Mouse (Mus musculus) forebrain, embryonic 16.5 days (tissue): ENCODE measurements at regions not wholly inside any gene's neighbourhood (a gene's known extent, or its start where the extent isn't known, plus 50 kb on each side); places are given as distances from the start of the nearest gene placed in this dataset.

Experiments used
- ATAC-seq: fragments of 200-750 bp; cut with Nextera tagmentation; 2 replicates; pipeline ENCODE4 v1.8.0; 2017; ENCODE audit warnings: mild to moderate bottlenecking, moderate library complexity
- H3K27ac ChIP-seq: fragments of 300-500 bp; sonication (generic); 2 replicates; pipeline ENCODE4 v1.5.1; 2014; ENCODE audit warnings: low read length, control low read depth
- H3K27me3 ChIP-seq: fragments of 300-500 bp; sonication (generic); replicated peaks from 2 replicates; pipeline ENCODE4 v1.6.1; 2014; ENCODE audit warnings: low read length; ENCODE audit not compliant: control insufficient read depth, insufficient read depth
- H3K36me3 ChIP-seq: fragments of 300-500 bp; sonication (generic); 2 replicates; pipeline ENCODE4 v1.6.1; 2014; ENCODE audit not compliant: control insufficient read depth, insufficient read depth
- H3K4me1 ChIP-seq: fragments of 300-500 bp; sonication (generic); replicated peaks from 2 replicates; pipeline ENCODE4 v1.6.1; 2014; ENCODE audit warnings: low read length; ENCODE audit not compliant: control insufficient read depth, insufficient read depth
- H3K4me2 ChIP-seq: fragments of 300-500 bp; sonication (generic); 2 replicates; pipeline ENCODE4 v1.6.1; 2014; ENCODE audit warnings: mild to moderate bottlenecking, low read length, control low read depth
- H3K4me3 ChIP-seq: fragments of 300-500 bp; sonication (generic); replicated peaks from 2 replicates; pipeline ENCODE4 v1.5.1; 2014; ENCODE audit warnings: mild to moderate bottlenecking, low read length, control low read depth
- H3K9ac ChIP-seq: fragments of 300-500 bp; sonication (generic); replicated peaks from 2 replicates; pipeline ENCODE4 v1.6.1; 2014; ENCODE audit warnings: low read depth, low read length, control low read depth
- H3K9me3 ChIP-seq: fragments of 300-500 bp; sonication (generic); 2 replicates; pipeline ENCODE4 v1.6.1; 2016; ENCODE audit warnings: low read length; ENCODE audit not compliant: control insufficient read depth
- WGBS: fragments of 180-500 bp; shearing (Covaris S2); extraction: QIAGEN DNeasy Blood & Tissue Kit; methylation state at CpG from one replicate; pipeline ENCODE4 v1.1.7; 2014; 5-methylcytosine and 5-hydroxymethylcytosine counted together

- no peak overlapping the region for H3K27ac ChIP-seq
- H3K9ac ChIP-seq: no peak overlapping the region
- no peaks in the 10 kb centered on the region for H3K4me1 ChIP-seq
- WGBS: 94% methylated on average over 2 of the region's 2 CpGs
- H3K4me3 ChIP-seq: no peak overlapping the region
- no peak overlapping the region for H3K4me2 ChIP-seq
- H3K27me3 ChIP-seq: no peaks in the 10 kb centered on the region
- ATAC-seq: no peak
- H3K36me3 ChIP-seq: no peaks in the 10 kb centered on the region
- H3K9me3 ChIP-seq: no peaks in the 10 kb centered on the region
Observed at GRCm38 (mm10) chr2:159826417-159826816, 507.5 kb downstream of the Gm826 start.

- WGBS: 76% methylated on average over 2 of the region's 2 CpGs
- H3K4me3 ChIP-seq: no peak overlapping the region
- no peaks in the 10 kb centered on the region for H3K4me1 ChIP-seq
- no peaks in the 10 kb centered on the region for H3K27me3 ChIP-seq
- ATAC-seq: no peak
- H3K27ac ChIP-seq: no peak overlapping the region
- no peaks in the 10 kb centered on the region for H3K9me3 ChIP-seq
- H3K4me2 ChIP-seq: no peak overlapping the region
- no peak overlapping the region for H3K9ac ChIP-seq
- H3K36me3 ChIP-seq: no peaks in the 10 kb centered on the region
Observed at GRCm38 (mm10) chr2:159818556-159818955, 515.4 kb downstream of the Gm826 start.

DNA sequence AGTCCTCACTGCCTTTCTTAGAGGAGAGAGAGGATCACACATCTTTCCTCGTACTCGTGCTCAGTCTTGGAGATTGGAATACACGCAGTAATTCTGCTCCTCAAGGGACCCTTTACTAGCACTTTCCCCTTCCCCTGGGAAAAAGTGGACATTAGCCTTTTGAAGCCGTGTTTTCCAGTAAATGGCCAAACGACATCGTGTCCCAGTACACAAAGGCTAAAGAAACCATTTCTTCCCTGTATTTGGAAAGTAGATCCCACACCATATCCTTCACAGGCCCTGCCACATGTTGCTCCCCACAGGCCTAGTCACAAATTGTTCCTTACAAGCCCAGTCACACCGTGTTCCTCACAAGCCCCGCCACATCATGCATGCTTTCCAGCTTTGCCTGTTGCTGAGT lies 517.6 kb downstream of the Gm826 start:
- H3K36me3 ChIP-seq: no peaks in the 10 kb centered on the region
- H3K4me3 ChIP-seq: no peak overlapping the region
- H3K9me3 ChIP-seq: no peaks in the 10 kb centered on the region
- no peak overlapping the region for H3K9ac ChIP-seq
- H3K27me3 ChIP-seq: no peaks in the 10 kb centered on the region
- H3K27ac ChIP-seq: no peak overlapping the region
- WGBS: 91% methylated on average over 8 of the region's 8 CpGs
- H3K4me2 ChIP-seq: no peak overlapping the region
- no peak for ATAC-seq
- no peaks in the 10 kb centered on the region for H3K4me1 ChIP-seq
